Mouse (Mus musculus) CH12.LX (cell line): ENCODE measurements around the gene Rdh11. TPM values are rescaled to one million over a fixed set of nuclear protein-coding genes. Genes with fewer than 3 reads are reported as not detected.

Source experiments
- DNase-seq: peaks from one replicate; pipeline ENCODE4 v3.0.0-alpha.2; 2013; ENCODE audit errors: extremely low read depth
- H3K27ac ChIP-seq: 2 replicates; pipeline ENCODE4 v1.5.1; 2012; ENCODE audit warnings: low read depth, mild to moderate bottlenecking, control low read depth, moderate library complexity; ENCODE audit not compliant: insufficient read depth
- H3K27me3 ChIP-seq: replicated peaks from 2 replicates; pipeline ENCODE3; 2012; ENCODE audit warnings: inconsistent platforms
- H3K36me3 ChIP-seq, 2 experiments: replicated peaks in 1 of 2; 2 replicates each; pipeline versions ENCODE3 to v1.6.1; 2012; ENCODE audit warnings: inconsistent platforms in 1 of 2, low read length in 1 of 2, mild to moderate bottlenecking in 1 of 2, mixed read lengths in 1 of 2, moderate library complexity in 1 of 2; ENCODE audit not compliant: control insufficient read depth in 1 of 2, insufficient read depth in 1 of 2
- H3K4me1 ChIP-seq, 2 experiments: 2 replicates each; pipeline ENCODE4 v1.6.1; 2012; ENCODE audit warnings: inconsistent platforms in 1 of 2, moderate library complexity in 1 of 2; ENCODE audit not compliant: insufficient read depth in 2 of 2, control insufficient read depth in 1 of 2
- H3K4me2 ChIP-seq: 2 replicates; pipeline ENCODE4 v1.6.1; 2012; ENCODE audit warnings: low read depth, mild to moderate bottlenecking, control low read depth; ENCODE audit not compliant: poor library complexity, insufficient read depth, severe bottlenecking
- H3K4me3 ChIP-seq, 3 experiments: fragments of 150-350 bp in 1 of 3; sonication (generic) in 1 of 3; replicated peaks in 1 of 3; 2 replicates each; pipeline versions ENCODE3 to v1.5.1; 2011 to 2012; ENCODE audit warnings: low read depth in 2 of 3, low read length in 2 of 3, mild to moderate bottlenecking in 2 of 3, moderate library complexity in 2 of 3, control low read depth in 1 of 3, improper control_type of control experiment in 1 of 3, inconsistent platforms in 1 of 3, mixed read lengths in 1 of 3; ENCODE audit not compliant: poor library complexity in 1 of 3
- H3K79me2 ChIP-seq: replicated peaks from 2 replicates; pipeline ENCODE4 v1.6.1; 2012; ENCODE audit warnings: mild to moderate bottlenecking, moderate library complexity; ENCODE audit not compliant: control insufficient read depth, poor library complexity, insufficient read depth, severe bottlenecking; ENCODE audit errors: extremely low read depth
- H3K9ac ChIP-seq: 2 replicates; pipeline ENCODE4 v1.6.1; 2012; ENCODE audit warnings: low read depth, mild to moderate bottlenecking, control low read depth, moderate library complexity; ENCODE audit not compliant: insufficient read depth
- H3K9me3 ChIP-seq: replicated peaks from 2 replicates; pipeline ENCODE3; 2012; ENCODE audit warnings: low read length, inconsistent platforms, mixed read lengths
- BHLHE40 ChIP-seq: IDR thresholded peaks from 2 replicates; pipeline ENCODE4 v1.6.1; 2011; ENCODE audit warnings: mild to moderate bottlenecking, low read depth, low read length, improper control_type of control experiment
- CHD1 ChIP-seq: IDR thresholded peaks from 2 replicates; pipeline ENCODE4 v1.6.1; 2012; ENCODE audit warnings: low read depth, low read length, improper control_type of control experiment, inconsistent platforms
- CHD2 ChIP-seq: IDR thresholded peaks from 2 replicates; pipeline ENCODE4 v1.6.1; 2011; ENCODE audit warnings: low read length, improper control_type of control experiment
- CTCF ChIP-seq, 2 experiments: IDR thresholded peaks in 1 of 2; conservative IDR thresholded peaks in 1 of 2; 2 replicates each; pipeline ENCODE4 v1.5.1; 2011 to 2012; ENCODE audit warnings: low read depth in 2 of 2, low read length in 2 of 2, improper control_type of control experiment in 1 of 2, inconsistent platforms in 1 of 2, mild to moderate bottlenecking in 1 of 2, moderate library complexity in 1 of 2
- E2F4 ChIP-seq: IDR thresholded peaks from 2 replicates; pipeline ENCODE4 v1.6.1; 2011; ENCODE audit warnings: low read depth, low read length, improper control_type of control experiment; ENCODE audit not compliant: insufficient replicate concordance
- ELF1 ChIP-seq: IDR thresholded peaks from 2 replicates; pipeline ENCODE4 v1.6.1; 2014; ENCODE audit warnings: low read depth, mild to moderate bottlenecking, inconsistent platforms, low read length, improper control_type of control experiment
- EP300 ChIP-seq: IDR thresholded peaks from 2 replicates; pipeline ENCODE4 v1.6.1; 2011; ENCODE audit warnings: low read length, improper control_type of control experiment
- ETS1 ChIP-seq: conservative IDR thresholded peaks from 2 replicates; pipeline ENCODE4 v1.6.1; 2012; ENCODE audit warnings: low read depth, mild to moderate bottlenecking, inconsistent platforms, low read length, improper control_type of control experiment, moderate library complexity
- GABPA ChIP-seq: IDR thresholded peaks from 2 replicates; pipeline ENCODE4 v1.6.1; 2012; ENCODE audit warnings: low read depth, low read length, improper control_type of control experiment, inconsistent platforms; ENCODE audit not compliant: insufficient replicate concordance
- HCFC1 ChIP-seq: IDR thresholded peaks from 2 replicates; pipeline ENCODE4 v1.6.1; 2012; ENCODE audit warnings: low read depth, mild to moderate bottlenecking, inconsistent platforms, low read length, improper control_type of control experiment
- IRF4 ChIP-seq: IDR thresholded peaks from 2 replicates; pipeline ENCODE4 v1.6.1; 2014; ENCODE audit warnings: low read depth, mild to moderate bottlenecking, inconsistent platforms, low read length, improper control_type of control experiment
- JUN ChIP-seq: IDR thresholded peaks from 2 replicates; pipeline ENCODE4 v1.6.1; 2011; ENCODE audit warnings: low read depth, mild to moderate bottlenecking, low read length, improper control_type of control experiment, moderate library complexity; ENCODE audit not compliant: insufficient read depth
- JUND ChIP-seq: conservative IDR thresholded peaks from 2 replicates; pipeline ENCODE4 v1.6.1; 2011; ENCODE audit warnings: low read depth, low read length, improper control_type of control experiment
- KAT2A ChIP-seq: IDR thresholded peaks from 2 replicates; pipeline ENCODE4 v1.6.1; 2012; ENCODE audit warnings: low read length, improper control_type of control experiment, inconsistent platforms; ENCODE audit not compliant: insufficient replicate concordance
- MAFK ChIP-seq: IDR thresholded peaks from 2 replicates; pipeline ENCODE4 v1.6.1; 2011; ENCODE audit warnings: low read length, improper control_type of control experiment; ENCODE audit not compliant: insufficient replicate concordance
- MAX ChIP-seq: IDR thresholded peaks from 2 replicates; pipeline ENCODE4 v1.6.1; 2011; ENCODE audit warnings: low read length, improper control_type of control experiment
- MAZ ChIP-seq: IDR thresholded peaks from 2 replicates; pipeline ENCODE4 v1.6.1; 2012; ENCODE audit warnings: low read depth, mild to moderate bottlenecking, inconsistent platforms, low read length, improper control_type of control experiment, moderate library complexity
- MEF2A ChIP-seq: IDR thresholded peaks from 2 replicates; pipeline ENCODE4 v1.6.1; 2014; ENCODE audit warnings: low read depth, mild to moderate bottlenecking, inconsistent platforms, low read length, improper control_type of control experiment, borderline replicate concordance
- MXI1 ChIP-seq: IDR thresholded peaks from 2 replicates; pipeline ENCODE4 v1.6.1; 2011; ENCODE audit warnings: mild to moderate bottlenecking, low read depth, low read length, improper control_type of control experiment
- MYC ChIP-seq: IDR thresholded peaks from 2 replicates; pipeline ENCODE4 v1.6.1; 2011; ENCODE audit warnings: low read depth, mild to moderate bottlenecking, improper control_type of control experiment, low read length
- NELFE ChIP-seq: IDR thresholded peaks from 2 replicates; pipeline ENCODE4 v1.6.1; 2011; ENCODE audit warnings: low read depth, low read length, improper control_type of control experiment
- NRF1 ChIP-seq: IDR thresholded peaks from 2 replicates; pipeline ENCODE4 v1.6.1; 2014; ENCODE audit warnings: low read depth, mild to moderate bottlenecking, inconsistent platforms, low read length, improper control_type of control experiment, moderate library complexity
- PAX5 ChIP-seq: IDR thresholded peaks from 2 replicates; pipeline ENCODE4 v1.6.1; 2012; ENCODE audit warnings: low read length, inconsistent platforms, mixed read lengths
- POLR2A ChIP-seq: IDR thresholded peaks from 2 replicates; pipeline ENCODE4 v1.6.1; 2011; ENCODE audit warnings: low read depth, mild to moderate bottlenecking, improper control_type of control experiment, low read length
- POLR2AphosphoS2 ChIP-seq: IDR thresholded peaks from 2 replicates; pipeline ENCODE4 v1.6.1; 2011; ENCODE audit warnings: low read depth, low read length, improper control_type of control experiment
- RAD21 ChIP-seq: IDR thresholded peaks from 2 replicates; pipeline ENCODE4 v1.6.1; 2011; ENCODE audit warnings: low read depth, mild to moderate bottlenecking, low read length, improper control_type of control experiment, moderate library complexity
- RCOR1 ChIP-seq: conservative IDR thresholded peaks from 2 replicates; pipeline ENCODE4 v1.6.1; 2012; ENCODE audit warnings: low read depth, mild to moderate bottlenecking, inconsistent platforms, low read length, improper control_type of control experiment
- SIN3A ChIP-seq: IDR thresholded peaks from 2 replicates; pipeline ENCODE4 v1.6.1; 2012; ENCODE audit warnings: low read length, improper control_type of control experiment, inconsistent platforms
- SMC3 ChIP-seq: IDR thresholded peaks from 2 replicates; pipeline ENCODE4 v1.6.1; 2011; ENCODE audit warnings: low read depth, low read length, improper control_type of control experiment
- TBP ChIP-seq: conservative IDR thresholded peaks from 2 replicates; pipeline ENCODE4 v1.6.1; 2011; ENCODE audit warnings: low read depth, low read length, improper control_type of control experiment
- TCF12 ChIP-seq: IDR thresholded peaks from 2 replicates; pipeline ENCODE4 v1.6.1; 2014; ENCODE audit warnings: low read depth, mild to moderate bottlenecking, inconsistent platforms, low read length, improper control_type of control experiment
- UBTF ChIP-seq: IDR thresholded peaks from 2 replicates; pipeline ENCODE4 v1.6.1; 2012; ENCODE audit warnings: low read depth, mild to moderate bottlenecking, inconsistent platforms, low read length, improper control_type of control experiment, moderate library complexity
- USF1 ChIP-seq: IDR thresholded peaks from 2 replicates; pipeline ENCODE4 v1.6.1; 2014; ENCODE audit warnings: low read depth, mild to moderate bottlenecking, inconsistent platforms, low read length, improper control_type of control experiment
- USF2 ChIP-seq: conservative IDR thresholded peaks from 2 replicates; pipeline ENCODE4 v1.6.1; 2011; ENCODE audit warnings: low read depth, low read length, improper control_type of control experiment
- ZC3H11A ChIP-seq: IDR thresholded peaks from 2 replicates; pipeline ENCODE4 v1.6.1; 2012; ENCODE audit warnings: low read depth, mild to moderate bottlenecking, inconsistent platforms, low read length, improper control_type of control experiment
- ZKSCAN1 ChIP-seq: IDR thresholded peaks from 2 replicates; pipeline ENCODE4 v1.6.1; 2012; ENCODE audit warnings: low read depth, inconsistent platforms, low read length, improper control_type of control experiment, borderline replicate concordance
- ZMIZ1 ChIP-seq: IDR thresholded peaks from 2 replicates; pipeline ENCODE4 v1.6.1; 2012; ENCODE audit warnings: low read depth, mild to moderate bottlenecking, inconsistent platforms, low read length, improper control_type of control experiment
- ZNF384 ChIP-seq: IDR thresholded peaks from 2 replicates; pipeline ENCODE4 v1.6.1; 2012; ENCODE audit warnings: low read depth, low read length, improper control_type of control experiment, inconsistent platforms
- dilution Hi-C: fragments of 300-500 bp; cut with MboI; formaldehyde crosslinking; loops from 2 replicates; pipeline ENCODE4 v1.14.3; 2020; ENCODE audit warnings: low sequenced_read_pairs; ENCODE audit not compliant: extremely low pct_unique_long_range_greater_than_20kb, extremely low pct_ligation_motif_present
- in situ Hi-C: fragments of 300-500 bp; cut with MboI; formaldehyde crosslinking; loops from 3 replicates; pipeline ENCODE4 v1.14.3; 2019; ENCODE audit warnings: low sequenced_read_pairs, low pct_ligation_motif_present, low pct_unique_long_range_greater_than_20kb, mixed read lengths
- polyA plus RNA-seq: library from polyadenylated mRNA; unstranded; fragments of >175 nt; gene quantifications from 2 replicates; pipeline ENCODE4 v1.2.1, GENCODE M21; 2012; ENCODE audit warnings: low read depth; ENCODE audit not compliant: insufficient read length
- total RNA-seq, 2 experiments: library from RNA; depleted of rRNA; stranded (reverse); fragments of 300-350 nt in 1 of 2; fragments of >200 nt in 1 of 2; gene quantifications; 2 replicates each; pipeline ENCODE4 v1.2.3; 2012 to 2014

Rdh11 gene
- total and polyA plus RNA-seq, 3 experiments, result 46.3 to 121 (median 47.4) TPM

- TF ChIP-seq USF2 (no peak), KAT2A (peak; percentile 75; the same call in 1 of the 2 replicates), NRF1 (peak; percentile 32; the same call in 1 of the 2 replicates), POLR2A (peak; percentile 29), BHLHE40 (no peak), SIN3A (peak; percentile 91), NELFE (peak; percentile 30; the same call in 1 of the 2 replicates), TCF12 (0 out of 2 replicates have a peak, but pooled peaks have one; percentile 44), HCFC1 (peak; percentile 96), USF1 (no peak), ELF1 (peak; percentile 45; the same call in 1 of the 2 replicates), RAD21 (no peak), CHD2 (peak; percentile 43; the same call in 1 of the 2 replicates), CHD1 (no peak), MXI1 (0 out of 2 replicates have a peak, but pooled peaks have one; percentile 35), SMC3 (no peak), ETS1 (no peak), ZKSCAN1 (no peak), MAZ (peak; percentile 58; the same call in 1 of the 2 replicates), MAFK (no peak), GABPA (no peak; the same call in 1 of the 2 replicates), TBP (peak; percentile 42; the same call in 1 of the 2 replicates), IRF4 (no peak), ZMIZ1 (0 out of 2 replicates have a peak, but pooled peaks have one; percentile 58), MEF2A (no peak), UBTF (no peak), MYC (0 out of 2 replicates have a peak, but pooled peaks have one; percentile 22), RCOR1 (no peak), E2F4 (no peak), JUN (no peak), ZNF384 (no peak), PAX5 (no peak), CTCF (conservative IDR thresholded peaks at IDR 0.05 in 1 of 2, IDR thresholded peaks at IDR 0.05 in 1 of 2; ENCODE audit: low read depth in 2 of 2, low read length in 2 of 2) (no peak), ZC3H11A (no peak), MAX (peak; percentile 47; the same call in 1 of the 2 replicates), EP300 (peak; percentile 47), JUND (no peak), POLR2AphosphoS2 (no peak)
- Histone ChIP-seq H3K4me1 (peaks cover 7 to 31% of the 10 kb centered on the region in 2 experiments), H3K4me2 (peak within 1 kb of the TSS; percentile 31), H3K27ac (no peak within 1 kb of the TSS), H3K27me3 (no peaks in the 10 kb centered on the region), H3K9me3 (no peaks in the 10 kb centered on the region), H3K36me3 (peaks cover 4 to 22% of the 10 kb centered on the region in 2 experiments), H3K9ac (peak within 1 kb of the TSS; percentile 80), H3K79me2 (no peaks in the 10 kb centered on the region), H3K4me3 (peak within 1 kb of the TSS; percentile 48 to 66 (median 64))
- DNase-seq, result peak; percentile 48
- in situ Hi-C loops, result no loop called here
- dilution Hi-C loops, result no loop called here
Observed at GRCm38 (mm10) chr12:79208703-79209464, 16.8 kb upstream of the Rdh11 start, which contains the start of gene Rdh12. TSS of gene Rdh12 (plus strand) at chr12:79208914.
